Mouse (Mus musculus) midbrain, embryonic 12.5 days (tissue): ENCODE data around the gene Fam57b. TPM values are rescaled to one million over a fixed set of nuclear protein-coding genes. Genes with fewer than 3 reads are reported as not detected.

Source experiments
- ATAC-seq: fragments of 200-750 bp; cut with Nextera tagmentation; 2 replicates; pipeline ENCODE4 v1.8.0; 2017; ENCODE audit warnings: low read depth, moderate TSS enrichment, moderate library complexity; ENCODE audit not compliant: low FRiP score
- H3K27ac ChIP-seq: fragments of 300-500 bp; sonication (generic); replicated peaks from 2 replicates; pipeline ENCODE4 v1.5.1; 2016; ENCODE audit warnings: mild to moderate bottlenecking
- H3K27me3 ChIP-seq: fragments of 300-500 bp; sonication (generic); 2 replicates; pipeline ENCODE4 v1.6.1; 2016; ENCODE audit warnings: mild to moderate bottlenecking
- H3K36me3 ChIP-seq: fragments of 300-500 bp; sonication (generic); 2 replicates; pipeline ENCODE4 v1.6.1; 2016
- H3K4me1 ChIP-seq: fragments of 300-500 bp; sonication (generic); 2 replicates; pipeline ENCODE4 v1.6.1; 2016
- H3K4me2 ChIP-seq: fragments of 300-500 bp; sonication (generic); replicated peaks from 2 replicates; pipeline ENCODE4 v1.6.1; 2016; ENCODE audit warnings: mild to moderate bottlenecking, moderate library complexity
- H3K4me3 ChIP-seq: fragments of 300-500 bp; sonication (generic); 2 replicates; pipeline ENCODE4 v1.5.1; 2016; ENCODE audit warnings: mild to moderate bottlenecking
- H3K9ac ChIP-seq: fragments of 300-500 bp; sonication (generic); replicated peaks from 2 replicates; pipeline ENCODE4 v1.6.1; 2016; ENCODE audit warnings: mild to moderate bottlenecking, moderate library complexity
- H3K9me3 ChIP-seq: fragments of 300-500 bp; sonication (generic); 2 replicates; pipeline ENCODE4 v1.6.1; 2016; ENCODE audit warnings: mild to moderate bottlenecking
- WGBS: fragments of 180-500 bp; shearing (Covaris S2); methylation state at CpG from one replicate; pipeline ENCODE4 v1.1.7; 2016; 5-methylcytosine and 5-hydroxymethylcytosine counted together
- polyA plus RNA-seq: library from polyadenylated mRNA; unstranded; fragments of >200 nt; fragmentation: Nextera tagmentation; extraction: Ambion mirVana; gene quantifications from 2 replicates; pipeline ENCODE4 v1.2.1, GENCODE M21; 2016

The Fam57b gene
- polyA plus RNA-seq, 1 experiment from 2014 or later = 19.3 TPM

DNA sequence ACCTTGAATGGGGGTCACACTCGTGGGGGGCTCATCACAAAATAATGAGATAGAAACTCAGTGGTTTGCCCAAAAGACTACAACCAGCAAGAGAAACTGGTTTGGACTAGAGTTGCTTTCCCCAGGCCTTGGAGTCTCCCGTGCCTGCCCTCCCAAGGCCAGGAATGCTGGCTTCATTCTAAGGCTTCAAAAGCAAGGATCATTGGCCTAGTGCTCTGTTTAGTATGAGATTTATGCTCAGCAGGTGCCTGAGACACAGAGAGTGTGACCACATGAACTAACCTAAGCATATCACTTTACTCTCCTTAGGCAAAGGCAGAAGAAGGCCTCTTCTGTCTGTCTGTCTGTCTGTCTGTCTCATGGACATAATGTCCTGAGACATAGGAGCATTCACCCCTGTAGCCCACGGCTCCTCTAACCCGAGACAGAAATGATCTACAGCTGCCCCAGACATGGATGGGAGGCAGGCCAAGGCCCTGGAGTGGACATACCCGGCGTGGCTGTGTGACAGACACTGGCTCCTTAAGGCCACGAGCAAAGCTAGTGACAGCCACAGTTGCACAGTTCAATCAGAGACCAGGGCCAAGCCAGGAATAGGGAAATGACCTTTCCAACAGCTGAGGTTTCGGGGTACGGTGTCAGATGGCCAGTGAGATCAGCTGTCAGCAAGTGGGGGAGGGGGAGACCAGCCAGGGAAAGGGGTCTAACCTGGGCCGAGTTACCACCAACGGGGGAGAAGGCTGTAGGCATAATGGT, 4.8 kb downstream of the Fam57b start:
- Histone ChIP-seq H3K4me1 (peaks cover 25% of the 10 kb centered on the region), H3K9me3 (no peaks in the 10 kb centered on the region), H3K36me3 (peaks cover 37% of the 10 kb centered on the region), H3K9ac (0 out of 2 replicates have a peak overlapping the region, but pooled peaks have one; percentile 28), H3K4me2 (no peak overlapping the region), H3K4me3 (no peak overlapping the region), H3K27ac (no peak overlapping the region), H3K27me3 (no peaks in the 10 kb centered on the region)
- WGBS = 88% methylated on average over 11 of the region's 11 CpGs
- ATAC-seq = no peak

DNA sequence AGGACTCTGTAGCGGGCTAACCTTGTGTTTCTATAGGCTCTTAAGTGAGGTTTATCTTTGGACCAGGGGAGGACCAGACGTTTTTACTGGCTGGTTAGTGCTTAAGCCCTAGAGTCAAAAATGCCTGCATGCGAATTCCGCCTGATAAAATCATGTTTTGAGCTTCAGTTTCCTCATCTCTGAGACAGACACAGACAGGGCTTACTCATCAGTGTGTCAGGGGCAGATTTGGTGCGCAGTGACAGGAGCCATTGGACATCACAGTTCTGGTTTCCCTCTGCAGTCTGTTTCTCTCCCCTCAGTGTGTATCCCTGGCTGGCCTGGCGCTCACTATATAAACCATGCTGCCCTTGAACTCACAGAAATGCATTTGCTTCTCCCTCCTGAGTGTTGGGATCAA, 5.7 kb downstream of the Fam57b start:
- H3K9ac ChIP-seq = 0 out of 2 replicates have a peak overlapping the region, but pooled peaks have one; percentile 6
- H3K9me3 ChIP-seq = no peaks in the 10 kb centered on the region
- 91% methylated on average over 6 of the region's 6 CpGs for WGBS
- H3K4me2 ChIP-seq = no peak overlapping the region
- H3K27ac ChIP-seq = no peak overlapping the region
- H3K27me3 ChIP-seq = no peaks in the 10 kb centered on the region
- no peak for ATAC-seq
- H3K36me3 ChIP-seq = peaks cover 38% of the 10 kb centered on the region
- H3K4me3 ChIP-seq = no peak overlapping the region
- peaks cover 24% of the 10 kb centered on the region for H3K4me1 ChIP-seq

DNA sequence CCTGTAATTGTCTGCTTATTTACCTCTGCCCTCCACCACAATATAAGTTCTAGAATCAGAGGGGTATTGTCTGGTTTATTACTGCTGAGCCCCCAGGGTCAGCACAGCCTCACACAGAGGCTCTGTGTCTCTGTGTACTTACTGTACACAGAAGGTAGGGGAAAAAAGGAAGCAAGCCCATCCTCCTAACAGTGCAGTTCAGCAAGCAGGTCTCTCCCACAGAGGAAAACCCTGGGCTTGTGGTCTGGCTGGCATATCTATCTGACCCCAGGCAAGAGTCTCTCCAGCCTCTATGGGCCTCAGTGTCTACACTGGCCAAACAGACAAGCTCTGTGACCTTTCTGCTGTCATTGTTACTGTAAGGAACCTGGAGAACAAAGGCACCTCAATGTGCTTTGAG, 6.3 kb downstream of the Fam57b start:
- ATAC-seq = no peak
- Histone ChIP-seq H3K9me3 (no peaks in the 10 kb centered on the region), H3K4me3 (no peak overlapping the region), H3K27ac (no peak overlapping the region), H3K4me2 (no peak overlapping the region), H3K4me1 (peaks cover 26% of the 10 kb centered on the region), H3K27me3 (no peaks in the 10 kb centered on the region), H3K9ac (no peak overlapping the region), H3K36me3 (peaks cover 38% of the 10 kb centered on the region)

DNA sequence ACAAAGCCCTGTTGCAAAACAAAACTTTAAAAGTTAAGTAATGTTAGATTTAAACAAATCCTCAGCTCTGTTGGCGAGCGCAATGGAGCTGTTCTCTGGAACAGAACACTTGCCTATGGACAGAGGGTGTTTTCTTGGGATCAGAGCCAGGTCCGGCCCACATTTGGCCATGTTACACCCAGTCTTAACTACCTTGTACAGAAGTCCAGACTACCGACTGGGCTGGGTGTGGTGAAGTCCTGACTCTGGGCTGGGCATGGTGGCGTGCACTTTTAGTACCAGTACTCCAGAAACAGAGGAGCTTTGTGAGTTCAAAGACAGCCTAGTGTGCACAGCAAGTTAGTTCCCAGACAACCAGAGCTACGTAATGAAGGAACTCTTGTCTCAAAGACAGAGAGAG, 9.5 kb downstream of the Fam57b start:
- ATAC-seq = no peak
- H3K9me3 ChIP-seq = no peaks in the 10 kb centered on the region
- no peak overlapping the region for H3K27ac ChIP-seq
- H3K9ac ChIP-seq = no peak overlapping the region
- H3K27me3 ChIP-seq = 0 out of 2 replicates have a peak, but pooled peaks cover under 1% of the 10 kb centered on the region
- peaks cover 20% of the 10 kb centered on the region for H3K4me1 ChIP-seq
- peaks cover 38% of the 10 kb centered on the region for H3K36me3 ChIP-seq
- 93% methylated on average over 6 of the region's 6 CpGs for WGBS
- no peak overlapping the region for H3K4me2 ChIP-seq
- no peak overlapping the region for H3K4me3 ChIP-seq

DNA sequence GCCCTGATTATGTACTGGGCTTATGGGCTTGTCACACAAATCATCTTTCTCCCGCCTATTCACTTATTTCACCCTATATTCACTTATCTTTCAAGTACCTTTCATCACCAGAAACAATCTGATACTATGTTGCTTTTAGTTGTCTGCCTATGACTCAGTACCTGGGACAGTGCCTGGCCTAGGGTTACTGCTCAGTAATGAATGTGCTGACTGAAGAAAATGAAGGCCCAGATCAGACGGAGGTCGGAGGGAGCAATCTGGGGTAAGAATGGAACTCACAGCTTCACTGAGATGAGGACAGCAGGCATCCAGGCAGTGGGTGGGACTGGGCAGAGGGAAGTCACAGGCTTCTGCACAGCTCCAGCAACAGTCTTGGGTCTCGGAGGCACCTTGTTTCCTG, 9.9 kb downstream of the Fam57b start:
- Histone ChIP-seq H3K27me3 (peaks cover 5% of the 10 kb centered on the region; the same call in 1 of the 2 replicates), H3K4me2 (peak overlapping the region; percentile 79; the same call in 1 of the 2 replicates), H3K36me3 (peaks cover 38% of the 10 kb centered on the region), H3K9ac (0 out of 2 replicates have a peak overlapping the region, but pooled peaks have one; percentile 12), H3K4me3 (peak overlapping the region; percentile 54; the same call in 1 of the 2 replicates), H3K4me1 (peaks cover 20% of the 10 kb centered on the region), H3K9me3 (no peaks in the 10 kb centered on the region), H3K27ac (no peak overlapping the region)
- ATAC-seq = no peak
- WGBS = 81% methylated on average over 4 of the region's 4 CpGs

DNA sequence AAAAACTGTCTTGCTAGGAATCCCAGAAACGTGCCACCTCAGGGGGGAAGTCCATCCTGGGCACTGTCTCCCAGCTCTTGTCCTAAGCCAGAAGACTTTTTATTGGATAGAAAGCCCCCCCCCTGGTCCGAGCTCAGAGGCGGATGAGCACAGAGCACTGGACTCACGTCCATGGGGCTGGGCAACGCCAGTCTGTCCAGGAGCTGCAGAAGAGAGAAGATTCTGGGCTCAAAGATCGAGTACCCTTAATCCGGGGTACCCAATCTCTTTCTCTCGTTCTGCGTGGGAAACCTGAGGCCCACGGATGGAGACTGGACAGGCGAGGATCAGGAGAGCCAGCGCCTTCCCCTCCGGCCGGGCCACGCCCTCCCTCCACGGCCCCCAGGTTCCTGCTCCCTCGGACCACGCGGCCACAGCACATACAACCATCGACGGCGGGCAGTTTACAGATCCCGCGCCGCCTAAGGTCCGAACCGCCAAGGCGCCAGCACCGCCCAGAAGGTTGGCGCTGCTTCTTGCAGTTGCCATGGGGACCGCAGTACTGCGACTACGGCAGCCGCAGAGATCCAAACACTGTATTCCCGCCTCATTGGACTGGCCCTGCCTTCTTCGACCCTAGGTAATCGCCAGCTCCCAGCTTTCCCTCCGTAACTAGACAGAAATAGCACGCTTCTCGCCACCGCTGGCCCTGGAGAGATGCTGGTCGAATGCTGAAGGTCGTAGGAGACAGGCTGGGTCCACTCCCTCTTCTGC, 11.4 kb downstream of the Fam57b start:
- H3K27ac ChIP-seq = peak overlapping the region; percentile 73
- peaks cover 28% of the 10 kb centered on the region for H3K36me3 ChIP-seq
- H3K4me3 ChIP-seq = peak overlapping the region; percentile 54
- 0% methylated on average over 43 of the region's 43 CpGs for WGBS
- ATAC-seq = peak; percentile 90
- peaks cover 20% of the 10 kb centered on the region for H3K4me1 ChIP-seq
- H3K27me3 ChIP-seq = peaks cover 12% of the 10 kb centered on the region; the same call in 1 of the 2 replicates
- peak overlapping the region; percentile 73 for H3K9ac ChIP-seq
- no peaks in the 10 kb centered on the region for H3K9me3 ChIP-seq
- peak overlapping the region; percentile 79 for H3K4me2 ChIP-seq

DNA sequence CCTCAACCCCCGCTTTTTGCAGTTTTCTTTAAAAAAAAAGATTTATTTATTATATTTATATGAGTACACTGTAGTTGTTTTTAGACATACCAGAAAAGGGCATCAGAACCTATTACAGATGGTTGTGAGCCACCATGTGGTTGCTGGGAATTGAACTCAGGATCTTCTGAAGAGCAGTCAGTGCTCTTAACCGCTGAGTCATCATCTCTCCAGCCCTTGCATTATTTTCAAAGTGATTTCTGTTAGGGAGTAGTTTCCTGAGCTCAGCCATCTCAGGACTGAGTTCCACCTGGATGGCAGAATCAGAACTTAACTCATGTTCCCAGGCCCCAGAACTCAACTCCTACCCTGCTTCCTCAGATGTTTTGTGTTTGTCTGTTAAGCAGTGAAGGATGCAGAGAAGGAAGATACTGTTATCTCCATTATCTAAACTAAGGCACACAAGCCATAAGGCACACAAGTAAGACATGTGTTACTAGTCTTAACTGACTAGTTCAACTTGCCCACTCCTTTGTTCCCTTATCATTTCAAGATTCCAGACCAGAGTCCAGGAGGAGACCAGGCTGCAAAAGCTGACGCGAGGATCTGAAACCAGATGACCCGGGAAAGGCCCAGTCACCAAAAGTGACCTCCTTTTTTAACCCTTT, 12.4 kb downstream of the Fam57b start:
- Histone ChIP-seq H3K4me2 (peak overlapping the region; percentile 79), H3K9ac (no peak overlapping the region), H3K9me3 (no peaks in the 10 kb centered on the region), H3K4me1 (peaks cover 20% of the 10 kb centered on the region), H3K27me3 (peaks cover 12% of the 10 kb centered on the region; the same call in 1 of the 2 replicates), H3K27ac (0 out of 2 replicates have a peak overlapping the region, but pooled peaks have one; percentile 73), H3K4me3 (no peak overlapping the region), H3K36me3 (0 out of 2 replicates have a peak, but pooled peaks cover 23% of the 10 kb centered on the region)
- ATAC-seq = no peak
- WGBS = 75% methylated on average over 5 of the region's 5 CpGs

DNA sequence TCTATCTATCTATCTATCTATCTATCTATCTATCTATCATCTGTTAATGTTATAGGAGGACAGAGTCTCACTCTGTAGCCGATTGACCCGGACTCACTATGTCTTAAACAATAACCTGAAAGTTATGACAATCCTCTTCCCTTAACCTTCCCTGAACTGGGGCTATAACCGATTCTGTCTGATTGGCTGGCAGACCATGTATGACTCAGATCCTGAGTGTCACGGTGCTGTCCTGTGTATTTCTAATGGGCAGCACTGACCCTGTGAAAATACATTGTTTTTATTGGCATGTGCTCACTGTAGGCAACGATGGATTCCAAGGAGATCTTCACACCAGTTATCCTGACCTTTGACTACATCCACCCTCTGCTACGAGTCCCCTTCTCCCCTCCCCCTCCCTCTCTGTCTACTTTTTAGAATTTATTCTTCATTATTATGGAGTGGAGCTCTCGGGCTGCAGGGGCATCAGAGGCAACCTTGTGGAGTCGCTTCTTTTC, 18.3 kb downstream of the Fam57b start:
- H3K9ac ChIP-seq = no peak overlapping the region
- 59% methylated on average over 8 of the region's 8 CpGs for WGBS
- no peak overlapping the region for H3K27ac ChIP-seq
- no peak overlapping the region for H3K4me3 ChIP-seq
- ATAC-seq = no peak
- no peak overlapping the region for H3K4me2 ChIP-seq
- no peaks in the 10 kb centered on the region for H3K4me1 ChIP-seq
- H3K9me3 ChIP-seq = peaks cover 4% of the 10 kb centered on the region; the same call in 1 of the 2 replicates
- peaks cover 12% of the 10 kb centered on the region; the same call in 1 of the 2 replicates for H3K27me3 ChIP-seq
- H3K36me3 ChIP-seq = no peaks in the 10 kb centered on the region

DNA sequence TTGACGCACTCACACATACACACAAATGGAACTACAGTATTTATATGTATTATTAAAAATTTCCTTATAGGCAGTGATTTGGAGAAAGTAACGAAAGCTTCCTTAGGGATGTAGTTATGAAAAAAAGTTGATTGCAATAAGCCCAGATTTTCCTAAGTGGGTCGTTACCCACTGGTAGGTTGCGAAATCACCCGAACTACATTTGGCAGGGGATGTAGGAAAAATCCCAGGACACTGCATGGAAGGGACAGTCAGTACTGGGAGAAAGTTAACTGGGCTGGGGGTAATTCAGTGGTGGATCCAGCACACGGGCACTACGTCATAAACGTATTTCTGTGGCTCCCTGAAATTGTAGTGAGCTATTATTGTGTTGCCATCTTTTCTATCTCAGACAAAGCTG, 19.0 kb downstream of the Fam57b start:
- Histone ChIP-seq H3K9me3 (peaks cover 4% of the 10 kb centered on the region; the same call in 1 of the 2 replicates), H3K27ac (no peak overlapping the region), H3K27me3 (peaks cover 12% of the 10 kb centered on the region; the same call in 1 of the 2 replicates), H3K4me3 (no peak overlapping the region), H3K9ac (no peak overlapping the region), H3K4me1 (no peaks in the 10 kb centered on the region), H3K4me2 (no peak overlapping the region), H3K36me3 (no peaks in the 10 kb centered on the region)
- 91% methylated on average over 8 of the region's 8 CpGs for WGBS
- no peak for ATAC-seq

DNA sequence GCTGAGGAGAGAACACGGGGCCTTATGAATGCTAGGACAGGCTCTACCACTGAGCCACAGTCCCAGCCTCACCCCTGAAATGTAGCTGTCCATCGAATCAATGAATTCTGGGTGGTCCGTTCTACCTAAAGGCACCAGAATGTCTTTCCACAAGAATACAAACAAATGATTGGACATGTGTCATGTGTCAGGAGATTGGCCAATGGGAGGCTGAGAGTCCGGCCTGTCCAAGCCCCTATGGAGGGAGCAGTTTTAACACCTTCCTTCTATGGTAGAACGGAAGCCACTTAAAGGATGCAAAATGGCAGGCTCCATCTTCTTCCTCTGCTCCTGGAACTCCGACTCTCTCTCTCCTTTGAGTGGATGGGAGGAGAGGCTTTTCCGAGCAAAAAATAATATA, 20.1 kb downstream of the Fam57b start:
- H3K4me1 ChIP-seq = peaks cover 8% of the 10 kb centered on the region
- H3K27me3 ChIP-seq = 0 out of 2 replicates have a peak, but pooled peaks cover 5% of the 10 kb centered on the region
- WGBS = 84% methylated on average over 7 of the region's 7 CpGs
- H3K9ac ChIP-seq = no peak overlapping the region
- H3K36me3 ChIP-seq = no peaks in the 10 kb centered on the region
- peaks cover 4% of the 10 kb centered on the region; the same call in 1 of the 2 replicates for H3K9me3 ChIP-seq
- H3K4me2 ChIP-seq = no peak overlapping the region
- no peak for ATAC-seq
- no peak overlapping the region for H3K4me3 ChIP-seq
- H3K27ac ChIP-seq = no peak overlapping the region

DNA sequence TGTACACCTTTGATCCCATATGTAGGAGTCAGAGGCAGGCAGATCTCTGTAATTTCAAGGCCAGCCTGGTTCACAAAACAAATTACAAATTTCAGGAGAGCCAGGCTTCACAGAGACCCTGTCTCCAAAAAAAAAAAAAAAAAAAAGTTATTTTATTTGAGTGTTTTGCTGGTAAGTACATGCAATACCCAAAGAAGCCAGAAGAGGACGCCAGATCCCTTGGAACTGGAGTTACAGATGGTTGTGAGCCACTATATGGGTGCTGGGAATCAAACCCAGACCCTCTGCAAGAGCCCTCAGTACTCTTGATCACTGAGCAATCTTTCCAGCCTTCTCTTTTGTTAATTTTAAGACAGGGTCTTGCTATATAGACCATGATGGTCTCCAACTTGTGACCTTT, 21.4 kb downstream of the Fam57b start:
- Histone ChIP-seq H3K9ac (no peak overlapping the region), H3K36me3 (no peaks in the 10 kb centered on the region), H3K4me2 (no peak overlapping the region), H3K4me1 (peaks cover 16% of the 10 kb centered on the region), H3K4me3 (no peak overlapping the region), H3K9me3 (peaks cover 4% of the 10 kb centered on the region; the same call in 1 of the 2 replicates), H3K27me3 (0 out of 2 replicates have a peak, but pooled peaks cover 2% of the 10 kb centered on the region), H3K27ac (no peak overlapping the region)
- WGBS = 29% methylated on average over 1 of the region's 1 CpGs
- ATAC-seq = no peak
